Mouse (Mus musculus): Measurements from ENCODE around the gene Ap1g1.
"Not testable (repeated sequence)": the region's sequence is repeated elsewhere in the genome, so short reads cannot be mapped to it uniquely, and the experiment has no call there.

The Ap1g1 gene

GRCm38 (mm10) chr8:109778280-109778977, at the start of gene Ap1g1:
Gene Ap1g1, plus strand, starts transcription at chr8:109778554.
- DNase-seq (ENCODE audit: low spot score): peak; percentile 93

GRCm38 (mm10) chr8:109731012-109731411, 47.3 kb upstream of the Ap1g1 start:
- no peak for DNase-seq (ENCODE audit: low spot score)

- DNase-seq (ENCODE audit: low spot score): no peak
These were observed 44.3 kb upstream of the Ap1g1 start for GRCm38 (mm10) chr8:109734018-109734417.

GRCm38 (mm10) chr8:109736819-109737218, 41.5 kb upstream of the Ap1g1 start:
- DNase-seq (ENCODE audit: low spot score): peak; percentile 7

- peak; percentile 86 for DNase-seq (ENCODE audit: low spot score)
These were observed 40.9 kb upstream of the Ap1g1 start, which contains the start of gene Atxn1l for GRCm38 (mm10) chr8:109737237-109738048. Gene Atxn1l, minus strand, starts transcription at chr8:109737739.

- no peak for DNase-seq (ENCODE audit: low spot score)
These were observed 40.3 kb upstream of the Ap1g1 start for GRCm38 (mm10) chr8:109738049-109738380.

GRCm38 (mm10) chr8:109747468-109748199, 30.7 kb upstream of the Ap1g1 start:
- DNase-seq (ENCODE audit: low spot score): no peak

GRCm38 (mm10) chr8:109750274-109750673, 28.1 kb upstream of the Ap1g1 start:
- DNase-seq (ENCODE audit: low spot score): no peak

GRCm38 (mm10) chr8:109750699-109751098, 27.7 kb upstream of the Ap1g1 start:
- peak; percentile 37 for DNase-seq (ENCODE audit: low spot score)

GRCm38 (mm10) chr8:109751731-109752485, 26.4 kb upstream of the Ap1g1 start:
- DNase-seq (ENCODE audit: low spot score): no peak

GRCm38 (mm10) chr8:109754696-109755095, 23.7 kb upstream of the Ap1g1 start:
- no peak for DNase-seq (ENCODE audit: low spot score)

- DNase-seq (ENCODE audit: low spot score): not testable (repeated sequence)
These were observed 22.8 kb upstream of the Ap1g1 start for GRCm38 (mm10) chr8:109755554-109755953.

GRCm38 (mm10) chr8:109756849-109757248, 21.5 kb upstream of the Ap1g1 start:
- no peak for DNase-seq (ENCODE audit: low spot score)

- no peak for DNase-seq (ENCODE audit: low spot score)
These were observed 18.9 kb upstream of the Ap1g1 start for GRCm38 (mm10) chr8:109759426-109759825.

- DNase-seq (ENCODE audit: low spot score): no peak
These were observed 18.1 kb upstream of the Ap1g1 start for GRCm38 (mm10) chr8:109760221-109760620.

GRCm38 (mm10) chr8:109764031-109764430, 14.3 kb upstream of the Ap1g1 start:
- no peak for DNase-seq (ENCODE audit: low spot score)

GRCm38 (mm10) chr8:109766081-109766480, 12.3 kb upstream of the Ap1g1 start:
- DNase-seq (ENCODE audit: low spot score): no peak

- DNase-seq (ENCODE audit: low spot score): no peak
These were observed 5.2 kb upstream of the Ap1g1 start for GRCm38 (mm10) chr8:109773154-109773553.

GRCm38 (mm10) chr8:109777851-109778250, 503 bp upstream of the Ap1g1 start:
- no peak for DNase-seq (ENCODE audit: low spot score)

- DNase-seq (ENCODE audit: low spot score): peak; percentile 29
These were observed 653 bp downstream of the Ap1g1 start for GRCm38 (mm10) chr8:109778993-109779421.

GRCm38 (mm10) chr8:109779431-109780228, 1.3 kb downstream of the Ap1g1 start:
- DNase-seq (ENCODE audit: low spot score): no peak

Measured in urinary bladder, postnatal 25 days (tissue).